Mouse (Mus musculus) spleen, adult 2 months (tissue): ENCODE results near the gene Tcte2.

Source experiments
- CTCF ChIP-seq: fragments of 200-500 bp; IDR thresholded peaks from 2 replicates; pipeline ENCODE4 v1.5.1; 2011; ENCODE audit warnings: mild to moderate bottlenecking, inconsistent platforms; ENCODE audit not compliant: insufficient read depth, insufficient read length, insufficient replicate concordance; ENCODE audit errors: extremely low read depth
- POLR2A ChIP-seq: fragments of 200-500 bp; IDR thresholded peaks from 2 replicates; pipeline ENCODE4 v1.6.1; 2011; ENCODE audit warnings: low read depth, low read length, inconsistent platforms

- TF ChIP-seq CTCF = no peak
- TF ChIP-seq POLR2A = no peak
Measured at GRCm38 (mm10) chr17:13778865-13779264, 17.2 kb upstream of the Tcte2 start.
